Mouse (Mus musculus): ENCODE results near the gene Smc6. TPM values are rescaled to one million over a fixed set of nuclear protein-coding genes. Genes with fewer than 3 reads are reported as not detected.

The Smc6 gene
- polyA plus RNA-seq, 1 experiment from 2014 or later, result 91.1 TPM

GRCm38 (mm10) chr12:11226529-11227268 is 39.0 kb upstream of the Smc6 start:
- no peak for ATAC-seq (replicated peaks; ENCODE audit: low FRiP score)
- no peaks in the 10 kb centered on the region for H3K4me1 ChIP-seq (replicated peaks; ENCODE audit: control insufficient read depth, insufficient read depth, low read length)
- WGBS, result 71% methylated on average over 5 of the region's 5 CpGs

DNA sequence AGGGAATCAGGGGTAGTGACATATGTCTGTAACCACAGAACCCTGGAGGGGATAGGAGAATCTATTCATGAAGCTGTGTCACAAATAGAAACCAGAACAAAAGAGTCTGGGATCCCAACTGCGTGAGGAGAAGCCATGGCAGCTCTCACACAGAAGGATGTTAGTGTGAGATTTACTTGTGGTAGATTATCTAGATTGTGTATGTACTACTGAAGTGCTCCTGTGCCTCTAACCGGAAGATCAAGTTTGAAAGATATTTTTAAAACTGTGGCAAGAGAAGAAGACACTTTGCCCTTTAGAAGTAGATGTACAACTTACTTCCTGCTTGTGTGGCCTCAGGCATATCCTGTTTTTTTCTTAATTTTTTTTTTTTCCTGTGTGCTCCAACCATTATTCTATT is 35.4 kb upstream of the Smc6 start:
- WGBS, result 45% methylated on average over 2 of the region's 2 CpGs
- Histone ChIP-seq H3K36me3 (ENCODE audit: control insufficient read depth, insufficient read depth, low read length) (no peaks in the 10 kb centered on the region), H3K4me2 (no peak overlapping the region), H3K4me3 (ENCODE audit: low read depth, low read length) (no peak overlapping the region), H3K9me3 (ENCODE audit: control insufficient read depth, low read length) (no peaks in the 10 kb centered on the region), H3K4me1 (replicated peaks; ENCODE audit: control insufficient read depth, insufficient read depth, low read length) (no peaks in the 10 kb centered on the region), H3K9ac (ENCODE audit: low read depth, low read length) (no peak overlapping the region), H3K27me3 (replicated peaks; ENCODE audit: control insufficient read depth, insufficient read depth, low read length) (no peaks in the 10 kb centered on the region), H3K27ac (ENCODE audit: low read depth, low read length) (no peak overlapping the region)
- ATAC-seq (replicated peaks; ENCODE audit: low FRiP score), result no peak
- no peak for DNase-seq (ENCODE audit: low spot score)

More at GRCm38 (mm10) chr12:11226529-11227268, 39.0 kb upstream of the Smc6 start:
- no peak overlapping the region for H3K9ac ChIP-seq (ENCODE audit: low read depth, low read length)
- no peaks in the 10 kb centered on the region for H3K36me3 ChIP-seq (ENCODE audit: control insufficient read depth, insufficient read depth, low read length)
- H3K4me2 ChIP-seq, result no peak overlapping the region
- H3K4me3 ChIP-seq (ENCODE audit: low read depth, low read length), result no peak overlapping the region
- no peaks in the 10 kb centered on the region for H3K9me3 ChIP-seq (ENCODE audit: control insufficient read depth, low read length)
- H3K27me3 ChIP-seq (replicated peaks; ENCODE audit: control insufficient read depth, insufficient read depth, low read length), result no peaks in the 10 kb centered on the region
- DNase-seq (ENCODE audit: low spot score), result no peak
- no peak overlapping the region for H3K27ac ChIP-seq (ENCODE audit: low read depth, low read length)

- DNase-seq (ENCODE audit: low spot score), result no peak
- Histone ChIP-seq H3K9me3 (ENCODE audit: control insufficient read depth, low read length) (no peaks in the 10 kb centered on the region), H3K27me3 (replicated peaks; ENCODE audit: control insufficient read depth, insufficient read depth, low read length) (no peaks in the 10 kb centered on the region), H3K4me3 (ENCODE audit: low read depth, low read length) (no peak overlapping the region), H3K36me3 (ENCODE audit: control insufficient read depth, insufficient read depth, low read length) (no peaks in the 10 kb centered on the region), H3K4me2 (no peak overlapping the region), H3K27ac (ENCODE audit: low read depth, low read length) (no peak overlapping the region), H3K4me1 (replicated peaks; ENCODE audit: control insufficient read depth, insufficient read depth, low read length) (no peaks in the 10 kb centered on the region), H3K9ac (ENCODE audit: low read depth, low read length) (no peak overlapping the region)
- ATAC-seq (replicated peaks; ENCODE audit: low FRiP score), result no peak
- 70% methylated on average over 2 of the region's 2 CpGs for WGBS
Observed at GRCm38 (mm10) chr12:11235996-11236395, 29.7 kb upstream of the Smc6 start.

DNA sequence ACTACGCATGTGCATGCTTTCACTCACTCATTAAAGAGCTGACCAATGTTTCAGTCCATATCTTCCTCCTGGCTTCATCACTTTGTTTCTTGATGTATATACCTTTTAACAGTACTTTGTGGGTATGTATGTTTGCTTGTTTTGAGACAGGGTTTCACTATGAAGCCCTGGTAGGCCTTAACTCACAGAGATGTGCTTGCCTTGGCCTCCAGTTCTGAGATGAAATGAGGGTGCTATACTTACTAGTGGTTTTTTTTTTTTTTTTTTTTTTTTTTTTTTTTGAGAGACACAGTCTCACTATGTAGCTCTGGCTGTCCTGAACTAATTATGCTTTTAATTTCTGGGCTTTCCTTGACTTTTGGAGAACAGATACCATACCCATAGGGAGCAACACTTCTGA is 18.2 kb upstream of the Smc6 start:
- Histone ChIP-seq H3K9ac (ENCODE audit: low read depth, low read length) (no peak overlapping the region), H3K4me1 (replicated peaks; ENCODE audit: control insufficient read depth, insufficient read depth, low read length) (no peaks in the 10 kb centered on the region), H3K4me2 (no peak overlapping the region), H3K27ac (ENCODE audit: low read depth, low read length) (no peak overlapping the region), H3K36me3 (ENCODE audit: control insufficient read depth, insufficient read depth, low read length) (peaks cover 15% of the 10 kb centered on the region; the same call in 1 of the 2 replicates), H3K9me3 (ENCODE audit: control insufficient read depth, low read length) (no peaks in the 10 kb centered on the region), H3K27me3 (replicated peaks; ENCODE audit: control insufficient read depth, insufficient read depth, low read length) (no peaks in the 10 kb centered on the region), H3K4me3 (ENCODE audit: low read depth, low read length) (no peak overlapping the region)
- DNase-seq (ENCODE audit: low spot score) (no peak), ATAC-seq (replicated peaks; ENCODE audit: low FRiP score) (no peak)
- WGBS, result 98% methylated on average over 1 of the region's 1 CpGs

DNA sequence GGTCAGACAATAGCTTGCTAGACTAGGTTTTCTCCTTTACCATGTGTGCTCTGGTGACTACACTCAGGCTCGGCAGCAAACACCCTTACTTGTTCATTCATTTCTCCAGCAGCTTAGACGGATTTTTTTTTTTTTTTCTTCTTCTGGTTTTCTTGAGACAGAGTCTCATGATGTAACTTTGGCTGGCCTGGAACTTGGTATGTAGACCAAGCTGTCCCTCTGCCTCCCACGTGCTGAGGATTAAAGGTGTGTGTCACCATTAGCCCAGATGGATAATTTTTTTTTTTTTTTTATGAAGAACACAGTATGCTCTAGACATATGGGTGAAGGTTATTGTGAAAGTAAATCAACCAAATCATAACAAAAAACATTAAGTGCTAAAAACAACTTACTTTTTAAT is 15.4 kb upstream of the Smc6 start:
- no peaks in the 10 kb centered on the region for H3K4me1 ChIP-seq (replicated peaks; ENCODE audit: control insufficient read depth, insufficient read depth, low read length)

GRCm38 (mm10) chr12:11264895-11265294 is 791 bp upstream of the Smc6 start:
- DNase-seq (ENCODE audit: low spot score) (no peak), ATAC-seq (replicated peaks; ENCODE audit: low FRiP score) (no peak)
- Histone ChIP-seq H3K4me2 (peak overlapping the region; percentile 87), H3K27me3 (replicated peaks; ENCODE audit: control insufficient read depth, insufficient read depth, low read length) (no peaks in the 10 kb centered on the region), H3K9me3 (ENCODE audit: control insufficient read depth, low read length) (no peaks in the 10 kb centered on the region), H3K4me1 (replicated peaks; ENCODE audit: control insufficient read depth, insufficient read depth, low read length) (peaks cover 21% of the 10 kb centered on the region), H3K36me3 (ENCODE audit: control insufficient read depth, insufficient read depth, low read length) (no peaks in the 10 kb centered on the region), H3K27ac (ENCODE audit: low read depth, low read length) (peak overlapping the region; percentile 93), H3K4me3 (ENCODE audit: low read depth, low read length) (peak overlapping the region; percentile 93), H3K9ac (ENCODE audit: low read depth, low read length) (peak overlapping the region; percentile 96)
- WGBS, result under 1% methylated on average over 13 of the region's 13 CpGs

More for the DNA sequence above, 15.4 kb upstream of the Smc6 start:
- Histone ChIP-seq H3K27me3 (replicated peaks; ENCODE audit: control insufficient read depth, insufficient read depth, low read length) (no peaks in the 10 kb centered on the region), H3K9me3 (ENCODE audit: control insufficient read depth, low read length) (no peaks in the 10 kb centered on the region), H3K27ac (ENCODE audit: low read depth, low read length) (no peak overlapping the region), H3K9ac (ENCODE audit: low read depth, low read length) (no peak overlapping the region), H3K36me3 (ENCODE audit: control insufficient read depth, insufficient read depth, low read length) (peaks cover 10% of the 10 kb centered on the region; the same call in 1 of the 2 replicates), H3K4me2 (no peak overlapping the region), H3K4me3 (ENCODE audit: low read depth, low read length) (no peak overlapping the region)
- DNase-seq (ENCODE audit: low spot score) (no peak), ATAC-seq (replicated peaks; ENCODE audit: low FRiP score) (no peak)
- 87% methylated on average over 3 of the region's 3 CpGs for WGBS

DNA sequence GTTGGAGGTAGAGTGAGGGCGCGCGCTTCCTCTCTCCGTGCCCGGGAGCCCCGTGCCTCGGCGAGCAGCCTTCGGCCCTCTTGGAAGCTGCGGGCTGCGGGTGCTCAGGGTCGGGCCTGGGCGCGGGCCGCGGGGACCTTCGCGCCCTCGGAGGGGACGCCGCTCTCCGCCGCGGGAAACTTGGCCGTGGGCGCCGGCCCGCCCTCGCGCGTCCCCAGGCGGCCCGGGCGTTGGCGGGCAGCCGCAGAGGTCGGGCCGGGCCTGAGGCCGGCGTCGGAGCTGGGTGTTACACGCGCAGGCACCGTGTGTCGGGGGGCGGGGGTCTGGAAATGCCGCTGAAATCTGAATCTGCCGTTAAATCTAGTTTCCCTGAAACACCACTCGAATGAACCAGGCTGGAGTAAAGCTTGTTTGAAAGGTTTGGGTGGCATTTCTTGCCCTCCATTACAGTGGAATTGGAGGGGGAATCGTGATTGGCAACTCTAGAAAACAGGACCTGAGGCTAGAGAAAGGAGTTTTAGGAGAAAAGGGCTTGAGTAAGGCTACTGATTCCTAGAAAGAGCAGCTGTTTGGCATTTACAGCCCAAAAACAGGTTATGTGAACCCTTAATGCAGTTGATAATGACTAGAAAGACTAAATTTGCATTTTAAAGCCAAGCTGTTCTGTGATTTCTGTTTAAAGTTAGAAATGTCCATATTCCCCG is 748 bp downstream of the Smc6 start:
- ATAC-seq (replicated peaks; ENCODE audit: low FRiP score), result peak; percentile 61
- peak overlapping the region; percentile 93 for H3K27ac ChIP-seq (ENCODE audit: low read depth, low read length)

DNA sequence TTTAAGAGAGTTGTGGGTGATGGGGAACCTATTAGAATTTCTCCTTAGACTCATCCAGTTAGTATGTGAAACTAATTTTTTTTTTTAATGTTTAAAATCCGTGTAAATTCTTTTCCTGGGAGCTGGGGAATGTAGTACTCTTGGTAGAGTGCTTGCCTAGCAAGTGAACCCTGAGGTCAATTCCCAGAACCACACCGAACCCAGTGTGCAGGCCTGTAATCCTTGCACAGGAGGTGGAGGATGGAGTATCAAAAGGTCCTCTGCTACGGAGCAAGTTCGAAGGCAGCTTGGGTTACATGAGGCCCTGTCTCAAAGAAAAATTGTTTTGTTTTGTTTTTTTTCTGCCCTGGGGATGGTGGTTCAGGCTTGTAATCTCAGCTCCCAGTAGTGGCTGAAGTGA is 1.3 kb downstream of the Smc6 start:
- DNase-seq (ENCODE audit: low spot score) (no peak), ATAC-seq (replicated peaks; ENCODE audit: low FRiP score) (no peak)
- Histone ChIP-seq H3K4me1 (replicated peaks; ENCODE audit: control insufficient read depth, insufficient read depth, low read length) (peaks cover 21% of the 10 kb centered on the region), H3K27me3 (replicated peaks; ENCODE audit: control insufficient read depth, insufficient read depth, low read length) (no peaks in the 10 kb centered on the region), H3K27ac (ENCODE audit: low read depth, low read length) (no peak overlapping the region), H3K4me3 (ENCODE audit: low read depth, low read length) (peak overlapping the region; percentile 93), H3K9ac (ENCODE audit: low read depth, low read length) (peak overlapping the region; percentile 96), H3K36me3 (ENCODE audit: control insufficient read depth, insufficient read depth, low read length) (no peaks in the 10 kb centered on the region), H3K4me2 (peak overlapping the region; percentile 87), H3K9me3 (ENCODE audit: control insufficient read depth, low read length) (no peaks in the 10 kb centered on the region)
- 8% methylated on average over 4 of the region's 4 CpGs for WGBS

More for the DNA sequence above, 748 bp downstream of the Smc6 start:
- no peaks in the 10 kb centered on the region for H3K9me3 ChIP-seq (ENCODE audit: control insufficient read depth, low read length)
- H3K27me3 ChIP-seq (replicated peaks; ENCODE audit: control insufficient read depth, insufficient read depth, low read length), result no peaks in the 10 kb centered on the region
- H3K4me3 ChIP-seq (ENCODE audit: low read depth, low read length), result peak overlapping the region; percentile 93
- peak overlapping the region; percentile 96 for H3K9ac ChIP-seq (ENCODE audit: low read depth, low read length)
- WGBS, result under 1% methylated on average over 41 of the region's 51 CpGs
- H3K36me3 ChIP-seq (ENCODE audit: control insufficient read depth, insufficient read depth, low read length), result no peaks in the 10 kb centered on the region
- no peak for DNase-seq (ENCODE audit: low spot score)
- H3K4me2 ChIP-seq, result peak overlapping the region; percentile 87
- H3K4me1 ChIP-seq (replicated peaks; ENCODE audit: control insufficient read depth, insufficient read depth, low read length), result peaks cover 21% of the 10 kb centered on the region
